Mouse (Mus musculus): ENCODE measurements around the gene Cox14.
"Not testable (repeated sequence)": the region's sequence is repeated elsewhere in the genome, so short reads cannot be mapped to it uniquely, and the experiment has no call there.

Gene Cox14

GRCm38 (mm10) chr15:99725341-99726155 lies at the start of gene Cox14:
Gene Cox14 (plus strand): TSS chr15:99725618.
- DNase-seq: peak; percentile 97 to 98

GRCm38 (mm10) chr15:99677089-99677488 lies 48.3 kb upstream of the Cox14 start:
- no peak for DNase-seq

GRCm38 (mm10) chr15:99678063-99678800 lies 47.2 kb upstream of the Cox14 start:
- no peak for DNase-seq

- DNase-seq: no peak
These were observed 46.4 kb upstream of the Cox14 start for GRCm38 (mm10) chr15:99679008-99679407.

- DNase-seq: no peak
These were observed 42.5 kb upstream of the Cox14 start for GRCm38 (mm10) chr15:99682880-99683279.

- no peak for DNase-seq
These were observed 41.3 kb upstream of the Cox14 start for GRCm38 (mm10) chr15:99684156-99684555.

- DNase-seq: peak in 1 of 2 experiments; percentile 60
These were observed 36.7 kb upstream of the Cox14 start for GRCm38 (mm10) chr15:99688712-99689111.

GRCm38 (mm10) chr15:99690924-99691323 lies 34.5 kb upstream of the Cox14 start:
- DNase-seq: no peak

GRCm38 (mm10) chr15:99691976-99692375 lies 33.4 kb upstream of the Cox14 start:
- no peak for DNase-seq

GRCm38 (mm10) chr15:99697309-99697708 lies 28.1 kb upstream of the Cox14 start:
- no peak for DNase-seq

GRCm38 (mm10) chr15:99698533-99699085 lies 26.8 kb upstream of the Cox14 start:
- no peak for DNase-seq

GRCm38 (mm10) chr15:99699715-99700114 lies 25.7 kb upstream of the Cox14 start:
- DNase-seq: no peak

GRCm38 (mm10) chr15:99700219-99701106 lies 25.0 kb upstream of the Cox14 start:
- DNase-seq: peak in 1 of 2 experiments; percentile 53

- DNase-seq: not testable (repeated sequence)
These were observed 23.8 kb upstream of the Cox14 start for GRCm38 (mm10) chr15:99701640-99701998.

- peak; percentile 91 to 93 for DNase-seq
These were observed 23.2 kb upstream of the Cox14 start, which contains the start of gene Smarcd1 for GRCm38 (mm10) chr15:99701999-99702900. Gene Smarcd1 (plus strand): TSS chr15:99702129.

- DNase-seq: no peak
These were observed 22.3 kb upstream of the Cox14 start for GRCm38 (mm10) chr15:99703104-99703503.

- DNase-seq: no peak
These were observed 21.8 kb upstream of the Cox14 start for GRCm38 (mm10) chr15:99703676-99704040.

GRCm38 (mm10) chr15:99704041-99704681 lies 21.3 kb upstream of the Cox14 start:
- peak; percentile 72 to 80 for DNase-seq

- DNase-seq: no peak
These were observed 20.5 kb upstream of the Cox14 start for GRCm38 (mm10) chr15:99704881-99705280.

- DNase-seq: peak in 1 of 2 experiments; percentile 68
These were observed 19.9 kb upstream of the Cox14 start, which contains the start of gene Gm17349 for GRCm38 (mm10) chr15:99705440-99706048. Gene Gm17349 (minus strand): TSS chr15:99705490.

All from kidney, adult 8-10 months (tissue).